Mouse (Mus musculus): ENCODE results near the gene Mad2l2.
A peak's percentile ranks its signal among the peaks of the same experiment; 100 is the strongest.
"Not testable (repeated sequence)": the region's sequence is repeated elsewhere in the genome, so short reads cannot be mapped to it uniquely, and the experiment has no call there.

Gene Mad2l2

GRCm38 (mm10) chr4:148107621-148108291, 22.4 kb upstream of the Mad2l2 start:
- DNase-seq (ENCODE audit: low spot score): no peak

GRCm38 (mm10) chr4:148108565-148109100, 21.6 kb upstream of the Mad2l2 start:
- no peak for DNase-seq (ENCODE audit: low spot score)

- no peak for DNase-seq (ENCODE audit: low spot score)
Measured at GRCm38 (mm10) chr4:148109215-148109614, 21.0 kb upstream of the Mad2l2 start.

- DNase-seq (ENCODE audit: low spot score): no peak
Measured at GRCm38 (mm10) chr4:148112519-148112918, 17.7 kb upstream of the Mad2l2 start.

GRCm38 (mm10) chr4:148114758-148115391, 15.3 kb upstream of the Mad2l2 start:
- DNase-seq (ENCODE audit: low spot score): peak; percentile 80

GRCm38 (mm10) chr4:148115467-148115866, 14.7 kb upstream of the Mad2l2 start:
- peak; percentile 20 for DNase-seq (ENCODE audit: low spot score)

GRCm38 (mm10) chr4:148116657-148117056, 13.5 kb upstream of the Mad2l2 start:
- DNase-seq (ENCODE audit: low spot score): no peak

GRCm38 (mm10) chr4:148117392-148117791, 12.8 kb upstream of the Mad2l2 start:
- no peak for DNase-seq (ENCODE audit: low spot score)

GRCm38 (mm10) chr4:148119578-148119977, 10.6 kb upstream of the Mad2l2 start:
- not testable (repeated sequence) for DNase-seq (ENCODE audit: low spot score)

- DNase-seq (ENCODE audit: low spot score): no peak
Measured at GRCm38 (mm10) chr4:148120555-148120954, 9.6 kb upstream of the Mad2l2 start.

GRCm38 (mm10) chr4:148121362-148121761, 8.8 kb upstream of the Mad2l2 start:
- DNase-seq (ENCODE audit: low spot score): no peak

GRCm38 (mm10) chr4:148121982-148122693, 8.0 kb upstream of the Mad2l2 start:
- DNase-seq (ENCODE audit: low spot score): no peak

GRCm38 (mm10) chr4:148122694-148123066, 7.5 kb upstream of the Mad2l2 start:
- DNase-seq (ENCODE audit: low spot score): no peak

GRCm38 (mm10) chr4:148128241-148128640, 1.9 kb upstream of the Mad2l2 start:
- no peak for DNase-seq (ENCODE audit: low spot score)

GRCm38 (mm10) chr4:148128672-148129071, 1.5 kb upstream of the Mad2l2 start:
- DNase-seq (ENCODE audit: low spot score): no peak

GRCm38 (mm10) chr4:148130561-148131413, 603 bp downstream of the Mad2l2 start, which contains the start of gene Draxin:
Gene Draxin, minus strand, starts transcription at chr4:148130698.
- peak; percentile 16 for DNase-seq (ENCODE audit: low spot score)

- no peak for DNase-seq (ENCODE audit: low spot score)
Measured at GRCm38 (mm10) chr4:148131497-148132081, 1.4 kb downstream of the Mad2l2 start.

- DNase-seq (ENCODE audit: low spot score): no peak
Measured at GRCm38 (mm10) chr4:148134988-148135387, 4.8 kb downstream of the Mad2l2 start.

- no peak for DNase-seq (ENCODE audit: low spot score)
Measured at GRCm38 (mm10) chr4:148137503-148137902, 7.3 kb downstream of the Mad2l2 start.

- no peak for DNase-seq (ENCODE audit: low spot score)
Measured at GRCm38 (mm10) chr4:148139767-148140097, 9.5 kb downstream of the Mad2l2 start.

Data from lung, postnatal 25 days (tissue).